Mouse (Mus musculus) retina, postnatal 1 day (tissue): ENCODE data around the gene Ccdc63.
A peak's percentile ranks its signal among the peaks of the same experiment; 100 is the strongest.

Experiments used
- DNase-seq: peaks from one replicate; pipeline ENCODE4 v3.0.0-alpha.2; 2012

Gene Ccdc63

GRCm38 (mm10) chr5:122116243-122116642 is 24.4 kb downstream of the Ccdc63 start:
- peak; percentile 37 for DNase-seq

DNA sequence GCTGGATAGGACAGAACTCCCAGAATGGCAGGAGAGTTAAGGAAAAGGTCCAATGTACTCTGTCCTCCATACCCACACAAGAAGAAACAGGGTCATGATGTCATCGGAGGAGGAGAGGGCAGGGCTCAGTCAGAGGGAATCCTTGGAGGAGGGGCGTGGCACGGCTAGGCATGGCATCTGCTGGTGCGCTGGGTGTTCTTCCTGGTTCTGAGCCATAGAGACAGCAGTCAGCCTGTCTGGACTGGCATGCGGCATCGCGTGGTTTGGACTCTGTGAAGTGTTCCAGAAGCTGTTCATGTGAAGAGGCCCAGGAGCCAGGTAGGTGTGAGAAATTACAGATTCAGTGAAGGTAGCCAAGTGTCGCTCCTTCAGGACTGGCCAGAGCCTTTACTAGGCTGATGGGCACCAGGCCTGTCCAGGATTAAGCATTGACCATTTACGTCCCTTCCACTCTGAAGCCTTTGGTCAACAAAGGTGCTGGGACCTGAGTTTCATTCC is 25.3 kb downstream of the Ccdc63 start:
- no peak for DNase-seq

DNA sequence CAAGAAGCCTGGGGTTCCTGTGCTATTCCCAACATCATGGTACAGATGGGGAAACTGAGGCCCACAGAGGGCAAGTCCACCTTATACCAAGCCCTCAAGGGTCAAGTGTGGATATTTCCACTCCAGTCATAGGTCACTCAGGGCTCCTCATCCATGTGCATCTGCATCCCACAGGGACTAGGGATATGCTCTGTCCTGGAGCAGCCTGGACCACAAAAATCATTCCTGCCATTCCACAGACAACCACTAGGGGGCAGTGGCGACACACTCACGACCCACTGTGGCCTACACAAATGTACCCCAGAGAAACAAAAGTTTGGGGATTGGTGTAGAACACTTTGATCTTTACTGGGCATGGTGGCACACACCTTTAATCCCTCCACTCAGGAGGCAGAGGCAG is 26.4 kb downstream of the Ccdc63 start:
- peak; percentile 70 for DNase-seq

DNA sequence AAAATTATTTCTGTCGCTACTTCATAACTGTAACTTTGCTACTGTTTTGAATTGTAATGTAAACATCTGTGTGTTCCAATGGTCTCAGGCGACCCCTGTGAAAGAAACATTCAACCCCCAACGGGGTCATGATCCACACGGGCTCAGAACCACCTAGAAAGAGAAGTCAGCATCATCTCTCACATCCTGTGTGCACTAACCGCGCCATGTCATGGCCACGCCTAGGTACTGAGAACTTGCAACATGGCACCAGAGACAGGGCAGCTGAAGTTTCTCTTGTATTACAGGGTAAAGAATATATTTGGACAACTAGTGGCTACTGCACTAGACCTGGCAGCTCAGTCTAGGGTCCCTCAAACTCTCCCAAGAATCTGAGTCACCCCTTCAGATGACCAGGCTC is 27.2 kb downstream of the Ccdc63 start:
- no peak for DNase-seq

DNA sequence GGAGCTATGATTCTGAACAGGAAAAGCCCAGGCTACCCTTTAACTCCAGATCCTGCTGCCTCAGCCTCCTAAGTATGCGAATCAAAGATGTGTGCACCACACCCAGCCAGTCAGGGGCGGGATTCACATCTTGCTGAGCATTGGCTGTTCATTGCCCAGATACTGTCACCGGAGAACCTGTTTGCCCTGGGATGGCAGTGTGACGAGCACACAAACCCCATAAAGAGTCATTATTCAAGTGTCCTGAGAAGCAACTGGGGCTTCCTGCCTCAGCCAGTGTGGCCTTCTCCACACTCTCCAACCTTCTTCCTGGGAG is 28.7 kb downstream of the Ccdc63 start:
- no peak for DNase-seq

GRCm38 (mm10) chr5:122111091-122111932 is 29.3 kb downstream of the Ccdc63 start:
- DNase-seq, result no peak

DNA sequence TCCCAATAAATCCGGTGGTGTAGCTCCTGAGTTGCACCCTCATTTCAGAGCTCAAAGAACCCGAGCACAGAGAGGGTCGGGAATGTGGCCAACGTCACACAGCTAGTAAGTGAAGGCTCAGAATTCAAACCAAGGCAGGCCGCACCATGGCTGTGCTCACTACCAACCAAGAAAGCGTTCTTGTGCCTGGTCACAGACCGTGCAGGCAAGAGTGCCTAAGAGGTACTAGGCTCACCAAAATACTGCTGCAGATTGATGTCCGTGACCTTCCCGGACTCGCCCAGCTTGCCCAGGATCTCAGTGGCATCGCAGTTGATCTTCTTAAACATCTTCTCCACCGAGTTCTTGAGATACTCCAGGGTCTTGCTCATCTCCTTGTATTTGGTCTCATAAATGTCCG is 30.0 kb downstream of the Ccdc63 start:
- no peak for DNase-seq

DNA sequence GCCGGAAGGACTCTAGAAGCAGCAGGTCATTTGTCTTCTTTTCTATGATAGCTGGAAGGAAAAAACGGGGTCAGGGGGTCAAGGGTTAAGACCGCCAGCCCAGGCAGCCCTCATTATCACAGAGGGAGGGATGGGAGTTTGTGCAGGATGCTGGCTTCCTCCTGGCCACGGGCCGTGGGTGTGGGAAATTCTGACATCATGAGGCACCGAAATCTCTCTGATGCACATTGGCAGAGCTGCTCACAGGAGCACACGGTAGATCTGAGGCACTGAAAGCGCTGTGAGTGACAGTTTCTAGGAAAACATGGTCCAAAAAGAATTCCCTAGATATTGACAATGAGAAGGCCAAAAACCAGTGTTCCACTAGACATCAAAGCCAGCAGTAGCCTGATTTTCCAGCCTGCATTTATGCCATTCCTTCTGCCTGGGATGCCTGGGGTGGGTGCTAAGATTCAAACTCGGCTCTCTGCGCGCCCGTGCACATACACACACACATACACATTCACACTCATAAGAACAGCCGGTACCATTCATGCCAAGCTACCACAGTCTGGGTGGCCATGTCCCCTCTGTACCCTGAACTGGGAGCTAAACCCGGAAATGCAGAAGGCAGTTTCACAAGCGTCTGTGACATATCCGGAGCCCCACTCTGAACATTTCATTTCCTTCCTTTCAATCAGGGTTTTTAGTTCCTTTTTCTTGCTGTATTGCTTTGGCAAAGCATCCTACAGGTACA is 31.1 kb downstream of the Ccdc63 start:
- DNase-seq, result peak; percentile 36

DNA sequence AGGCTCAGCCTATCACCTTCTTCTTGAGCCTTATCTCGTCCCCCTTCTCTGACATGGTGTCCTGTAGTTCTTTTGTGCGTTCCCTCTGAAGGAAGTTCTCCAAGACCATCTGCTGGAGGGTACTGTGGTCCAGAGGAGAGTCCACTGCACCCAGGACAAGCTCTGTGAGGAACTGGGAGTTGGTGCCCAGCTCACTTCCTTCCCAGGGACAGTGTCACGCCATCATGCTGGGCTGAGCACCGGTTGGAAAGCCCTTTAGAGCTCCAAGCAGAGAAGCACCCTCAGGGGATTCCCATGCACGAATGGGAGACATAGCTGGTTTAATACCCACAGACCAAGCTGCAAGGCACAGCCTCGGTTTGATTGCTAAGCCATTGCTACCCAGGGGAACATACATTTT is 32.5 kb downstream of the Ccdc63 start:
- no peak for DNase-seq

- no peak for DNase-seq
Measured at GRCm38 (mm10) chr5:122106212-122106611, 34.4 kb downstream of the Ccdc63 start.

DNA sequence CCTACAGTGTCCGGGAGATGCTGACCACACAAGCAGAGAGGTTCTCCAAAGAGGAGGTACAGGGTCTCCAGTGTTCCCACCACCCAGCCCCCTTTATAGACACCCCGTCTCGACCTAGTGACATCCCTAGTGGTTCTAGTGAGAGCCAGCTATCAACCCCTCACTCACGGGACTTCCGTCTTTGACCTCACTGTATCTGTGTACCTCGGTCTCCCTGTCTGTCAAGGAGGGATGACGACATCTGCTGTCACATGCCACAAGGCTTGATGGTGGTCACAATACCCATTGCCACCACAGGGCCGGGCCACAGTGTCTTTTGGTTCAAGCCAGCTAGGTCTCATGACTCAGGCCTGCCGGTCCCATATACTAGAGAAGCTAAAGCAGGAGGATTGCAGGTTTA is 35.6 kb downstream of the Ccdc63 start:
- no peak for DNase-seq

DNA sequence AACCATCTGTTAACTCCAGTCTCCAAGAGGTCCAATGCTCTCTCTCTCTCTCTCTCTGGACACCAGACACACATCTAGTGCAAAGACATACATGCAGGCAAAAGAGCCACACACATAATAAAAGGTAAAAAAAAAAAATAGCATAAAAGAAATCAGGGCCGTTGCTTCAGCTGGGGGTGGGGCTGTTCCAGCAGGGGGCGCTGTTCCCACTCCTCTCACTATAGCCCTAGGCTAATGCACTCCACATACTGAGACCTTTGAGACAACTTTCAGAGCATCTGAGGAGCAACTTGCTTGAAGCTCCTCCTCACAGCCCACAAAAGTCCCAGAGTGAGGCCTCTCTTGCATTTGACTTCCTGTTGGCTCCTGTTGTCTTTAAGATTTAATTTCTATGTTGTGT is 36.4 kb downstream of the Ccdc63 start:
- DNase-seq, result peak; percentile 54

DNA sequence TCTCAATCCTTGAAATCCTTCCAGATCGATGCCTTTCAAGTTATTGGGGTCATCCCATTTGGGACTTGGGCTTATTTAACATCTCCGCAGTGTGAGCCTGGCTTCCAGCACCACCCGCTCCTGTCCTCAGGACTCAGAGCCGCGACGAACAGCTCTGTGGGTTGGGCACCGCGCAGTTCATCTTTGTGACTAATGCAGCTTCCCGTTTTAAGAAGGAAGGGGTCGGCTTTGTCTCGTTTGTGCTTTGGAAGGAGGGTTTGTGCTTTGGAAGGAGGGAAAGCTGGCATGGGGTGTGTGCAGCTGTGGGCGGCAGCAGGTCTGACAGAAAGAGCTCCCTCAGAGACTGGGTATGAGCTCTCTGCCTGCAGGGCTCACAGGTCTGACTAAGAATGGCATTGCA is 37.5 kb downstream of the Ccdc63 start:
- DNase-seq, result peak; percentile 41

GRCm38 (mm10) chr5:122102476-122103050 is 38.1 kb downstream of the Ccdc63 start:
- DNase-seq, result no peak

DNA sequence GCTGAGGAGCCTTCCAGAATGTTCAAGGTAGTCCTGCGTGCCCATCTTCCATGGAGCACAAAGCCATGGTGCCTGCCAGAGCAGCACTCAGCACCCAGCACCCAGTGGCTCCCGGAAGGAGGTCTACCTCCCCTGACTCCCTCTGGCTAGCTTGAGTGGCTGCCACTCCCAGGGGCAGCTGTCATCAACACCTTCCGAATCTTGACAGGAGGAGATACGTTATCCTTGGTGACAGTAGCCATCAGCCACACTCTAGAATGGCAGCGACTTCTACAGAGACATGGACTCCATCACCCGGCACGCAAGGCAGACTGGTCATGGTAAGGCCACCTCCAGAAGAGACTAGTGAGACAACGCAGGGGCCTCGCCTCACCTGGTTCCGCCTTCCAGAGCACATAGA is 46.2 kb downstream of the Ccdc63 start:
- DNase-seq, result no peak

GRCm38 (mm10) chr5:122093734-122094133 is 46.9 kb downstream of the Ccdc63 start:
- DNase-seq, result no peak

DNA sequence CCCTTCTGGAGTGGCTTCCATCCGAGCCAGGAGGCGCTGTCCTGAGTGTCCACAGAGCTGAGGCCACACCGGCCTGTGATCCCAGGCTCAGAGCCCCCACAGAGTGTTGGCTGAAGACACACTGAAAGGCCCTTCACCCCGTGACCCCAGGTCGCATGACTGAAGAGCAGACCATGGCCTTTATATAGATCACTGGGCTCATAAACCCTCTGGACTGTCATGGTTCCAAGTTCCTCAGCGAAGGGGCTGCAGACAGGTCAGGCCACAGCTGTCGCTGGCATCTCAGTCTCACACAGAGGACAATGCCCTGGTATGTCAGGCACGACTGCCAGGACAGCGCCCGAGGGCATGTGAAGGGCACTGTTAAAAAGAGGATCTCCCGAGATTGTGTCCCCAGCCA is 47.8 kb downstream of the Ccdc63 start:
- DNase-seq, result peak; percentile 55

GRCm38 (mm10) chr5:122091070-122091469 is 49.6 kb downstream of the Ccdc63 start:
- peak; percentile 86 for DNase-seq

GRCm38 (mm10) chr5:122089664-122090063 is 51.0 kb downstream of the Ccdc63 start:
- no peak for DNase-seq

DNA sequence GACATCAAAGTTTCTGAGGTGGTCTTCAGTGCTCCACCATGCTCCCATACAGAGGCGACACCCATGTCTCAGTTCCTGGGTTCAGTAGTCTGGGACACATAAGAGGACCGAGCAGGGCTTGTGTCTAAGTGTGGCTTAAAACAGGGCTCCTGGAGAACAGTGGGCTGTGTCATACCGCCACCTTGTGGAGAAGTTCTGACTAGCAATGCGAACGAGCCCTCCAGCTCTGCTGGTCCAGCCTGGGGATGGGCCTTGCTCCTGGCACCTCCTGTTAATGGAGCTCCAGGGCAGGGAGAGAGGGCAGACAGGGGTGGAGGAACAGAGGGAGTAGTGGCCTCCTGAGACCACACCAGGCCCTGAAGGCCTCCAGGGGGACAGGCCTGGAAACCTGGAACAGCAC is 51.7 kb downstream of the Ccdc63 start:
- peak; percentile 87 for DNase-seq

GRCm38 (mm10) chr5:122086121-122086520 is 54.5 kb downstream of the Ccdc63 start:
- DNase-seq, result no peak

GRCm38 (mm10) chr5:122085291-122085690 is 55.3 kb downstream of the Ccdc63 start:
- DNase-seq, result no peak

DNA sequence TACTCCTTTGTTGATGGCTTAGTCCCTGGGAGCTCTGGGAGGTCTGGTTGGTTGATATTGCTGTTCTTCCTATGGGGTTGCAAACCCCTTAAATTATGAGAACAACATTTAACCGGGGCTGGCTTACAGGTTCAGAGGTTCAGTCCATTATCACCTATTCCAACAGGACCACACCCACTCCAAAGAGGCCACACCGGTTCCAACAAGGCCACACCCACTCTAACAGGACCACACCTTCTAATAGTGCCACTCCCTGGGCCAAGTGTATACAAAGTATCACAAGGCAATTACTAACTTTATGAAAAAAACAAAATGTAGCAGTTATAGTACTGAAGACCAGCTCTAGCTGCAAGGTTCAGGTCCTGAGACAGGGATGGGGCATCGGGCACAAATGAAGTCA is 56.2 kb downstream of the Ccdc63 start:
- DNase-seq, result no peak

DNA sequence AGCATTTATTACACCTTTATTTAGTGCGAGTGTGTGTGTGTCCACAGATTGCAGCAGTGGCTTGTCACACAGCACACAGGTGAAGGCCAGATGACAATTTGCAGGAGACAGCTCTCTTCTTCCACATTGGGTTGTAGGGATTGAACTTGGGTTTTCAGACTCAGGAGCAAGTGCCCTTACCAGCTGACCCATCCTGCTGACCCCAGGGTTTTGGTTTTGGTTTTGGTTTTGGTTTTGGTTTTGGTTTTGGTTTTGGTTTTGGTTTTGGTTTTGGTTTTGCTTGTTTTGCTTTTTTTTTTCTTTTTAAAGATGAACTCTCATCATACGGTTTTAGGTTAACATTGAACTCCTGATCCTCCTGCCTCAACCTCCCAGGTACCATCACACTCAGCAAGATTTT is 57.3 kb downstream of the Ccdc63 start:
- no peak for DNase-seq
